16 mouse cellular contexts compared by ENCODE assay signal in the genomic region with DNA sequence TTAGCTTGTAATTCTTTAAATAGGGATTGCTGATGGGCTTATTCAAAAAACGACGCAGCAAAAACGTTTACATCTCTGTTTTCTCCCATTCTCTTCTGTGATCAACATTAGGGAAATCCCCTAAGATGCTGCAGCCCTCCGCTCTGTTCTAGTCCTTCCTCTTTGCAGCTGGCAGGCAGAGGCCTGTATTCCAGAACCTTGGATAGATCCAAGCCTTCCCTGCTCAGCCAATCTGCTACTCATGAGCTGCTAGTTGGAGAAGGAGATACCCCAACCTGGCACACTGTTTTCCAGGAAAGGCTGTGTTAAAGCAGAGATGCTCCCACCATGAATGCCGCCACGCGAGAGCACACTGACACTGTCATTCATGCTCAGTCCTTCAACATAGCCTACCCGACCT. TPM values are rescaled to one million over a fixed set of nuclear protein-coding genes. Genes with fewer than 3 reads are reported as not detected.
DNase-seq lines count a peak whose midpoint lies in the region; ATAC-seq and TF ChIP-seq lines count a peak whose summit lies in the region.
"Had no signal": no experiment of that assay in that cellular context is flagged by ENCODE, and none has a peak within 500 bp of the region (broad histone marks: within the 10 kb centered on the region; RNA-seq: fewer than 3 reads in every experiment).

No protein-coding gene starts in this region.

- H3K27me3 ChIP-seq in midbrain, embryonic 16.5 days (ENCODE audit: control insufficient read depth, insufficient read depth, low read depth, low read length), result no peaks in the 10 kb centered on the region
- H3K27me3 ChIP-seq in midbrain, embryonic 13.5 days, result no peaks in the 10 kb centered on the region
- H3K27me3 ChIP-seq in liver, postnatal 0 days (ENCODE audit: insufficient read depth, low read length), result peaks cover 29% of the 10 kb centered on the region

- H3K4me2 ChIP-seq in midbrain, embryonic 16.5 days (ENCODE audit: low read length), result 0 out of 2 replicates have a peak overlapping the region, but pooled peaks have one; percentile 11
- no peak overlapping the region for H3K4me2 ChIP-seq in midbrain, embryonic 13.5 days (replicated peaks)
- H3K4me2 ChIP-seq in liver, postnatal 0 days (ENCODE audit: low read depth, low read length), result no peak overlapping the region
- H3K4me2 ChIP-seq: forebrain, embryonic 13.5 days; heart, embryonic 15.5 days; hindbrain, embryonic 13.5 days had no signal

- TF ChIP-seq CTCF in liver, postnatal 0 days (IDR thresholded peaks at IDR 0.05; ENCODE audit: low read depth), result no peak

- peaks cover 18% of the 10 kb centered on the region for H3K4me1 ChIP-seq in midbrain, embryonic 16.5 days (ENCODE audit: control insufficient read depth, insufficient read depth, low read length)
- H3K4me1 ChIP-seq in midbrain, embryonic 13.5 days (replicated peaks), result peaks cover 29% of the 10 kb centered on the region
- peaks cover 4% of the 10 kb centered on the region; the same call in 1 of the 2 replicates for H3K4me1 ChIP-seq in liver, postnatal 0 days (ENCODE audit: insufficient read depth)

- WGBS in midbrain, embryonic 16.5 days, result 48% methylated on average over 8 of the region's 8 CpGs
- WGBS in midbrain, embryonic 13.5 days, result 50% methylated on average over 8 of the region's 8 CpGs
- 32% methylated on average over 8 of the region's 8 CpGs for WGBS in liver, postnatal 0 days (ENCODE audit: insufficient replicate concordance)

- H3K9ac ChIP-seq in midbrain, embryonic 16.5 days (ENCODE audit: low read depth, low read length), result no peak overlapping the region
- no peak overlapping the region for H3K9ac ChIP-seq in midbrain, embryonic 13.5 days (replicated peaks)
- H3K9ac ChIP-seq in liver, postnatal 0 days (replicated peaks), result no peak overlapping the region
- H3K9ac ChIP-seq: forebrain, embryonic 13.5 days; heart, embryonic 15.5 days; hindbrain, embryonic 13.5 days had no signal

- no peak overlapping the region for H3K4me3 ChIP-seq in midbrain, embryonic 16.5 days (ENCODE audit: low read depth, low read length)
- H3K4me3 ChIP-seq in midbrain, embryonic 13.5 days (replicated peaks), result no peak overlapping the region
- no peak overlapping the region for H3K4me3 ChIP-seq in liver, postnatal 0 days (ENCODE audit: low read depth, low read length)
- H3K4me3 ChIP-seq: forebrain, embryonic 13.5 days; heart, embryonic 15.5 days; hindbrain, embryonic 13.5 days; midbrain, embryonic 10.5 days had no signal

- H3K27ac ChIP-seq in midbrain, embryonic 16.5 days (ENCODE audit: low read length), result no peak overlapping the region
- H3K27ac ChIP-seq in midbrain, embryonic 13.5 days, result no peak overlapping the region
- H3K27ac ChIP-seq in liver, postnatal 0 days (ENCODE audit: low read depth), result no peak overlapping the region
- H3K27ac ChIP-seq: forebrain, embryonic 13.5 days; heart, embryonic 15.5 days; hindbrain, embryonic 13.5 days; midbrain, embryonic 10.5 days had no signal

- peak; percentile 34 for DNase-seq in kidney, postnatal 10 days
- DNase-seq in kidney, adult 8-10 months, result no peak
- DNase-seq in embryo, embryonic 11 days, result peak; percentile 46
- no peak for DNase-seq in liver, postnatal 0 days
- no peak for DNase-seq in cerebellum, postnatal 4 days (ENCODE audit: low spot score in 2 of 2)
- DNase-seq in cerebellum, adult 9-10 months, result no peak
- DNase-seq: adrenal gland, postnatal 25 days; cerebellum, postnatal 10 days; thymus, postnatal 36 days had no signal

- TF ChIP-seq EP300 in liver, postnatal 0 days (IDR thresholded peaks at IDR 0.05; ENCODE audit: low read depth), result no peak

- H3K36me3 ChIP-seq in midbrain, embryonic 16.5 days (ENCODE audit: control insufficient read depth, insufficient read depth, low read length), result no peaks in the 10 kb centered on the region
- no peaks in the 10 kb centered on the region for H3K36me3 ChIP-seq in midbrain, embryonic 13.5 days
- H3K36me3 ChIP-seq in liver, postnatal 0 days (replicated peaks; ENCODE audit: insufficient read depth, low read length), result no peaks in the 10 kb centered on the region
- H3K36me3 ChIP-seq: heart, embryonic 15.5 days; hindbrain, embryonic 13.5 days; midbrain, embryonic 10.5 days had no signal

- no peak for ATAC-seq in midbrain, embryonic 16.5 days
- ATAC-seq in midbrain, embryonic 13.5 days, result no peak
- ATAC-seq in liver, postnatal 0 days, result no peak
- ATAC-seq: forebrain, embryonic 13.5 days; intestine, postnatal 0 days had no signal

- no peaks in the 10 kb centered on the region for H3K9me3 ChIP-seq in midbrain, embryonic 16.5 days (replicated peaks; ENCODE audit: control insufficient read depth, low read length, poor library complexity, severe bottlenecking)
- H3K9me3 ChIP-seq in midbrain, embryonic 13.5 days, result no peaks in the 10 kb centered on the region
- no peaks in the 10 kb centered on the region for H3K9me3 ChIP-seq in liver, postnatal 0 days (ENCODE audit: low read length)
- H3K9me3 ChIP-seq: forebrain, embryonic 13.5 days; heart, embryonic 15.5 days; hindbrain, embryonic 13.5 days; midbrain, embryonic 10.5 days had no signal

RNA-seq across cellular contexts. Expression of a gene that starts 4.4 kb away (rescaled TPM):
- 69.6 and 76.2 TPM in 2 replicates for polyA plus RNA-seq in midbrain, embryonic 16.5 days (2015; fragmentation: Nextera tagmentation; extraction: Ambion mirVana)
- polyA plus RNA-seq in midbrain, embryonic 13.5 days (2015; fragmentation: Nextera tagmentation; extraction: Ambion mirVana), result 44.4 and 45.3 TPM in 2 replicates
- polyA plus RNA-seq in liver, postnatal 0 days (2015; fragmentation: Nextera tagmentation; extraction: Ambion mirVana), result 1.2 and 1.3 TPM in 2 replicates

Comparison
In these comparisons a context has a peak if more than half of its experiments do, and no peak if none do; other contexts are left out.
1. DNase-seq: peak in kidney, postnatal 10 days (single experiment) and embryo, embryonic 11 days (single experiment); none in kidney, adult 8-10 months (0 of 2), liver, postnatal 0 days (single experiment), cerebellum, postnatal 4 days (0 of 2) and cerebellum, adult 9-10 months (single experiment).
2. RNA of a gene that starts 4.4 kb away (polyA plus RNA-seq): 69.6 to 76.2 TPM in midbrain, embryonic 16.5 days and 44.4 to 45.3 TPM in midbrain, embryonic 13.5 days; 1.2 to 1.3 TPM in liver, postnatal 0 days; every median in the first group is over 10 times any median in the second.